Mouse (Mus musculus) cerebellum, adult 8-10 months (tissue): ENCODE data around the gene Gm28230.

Experiments
- DNase-seq: peaks from one replicate; pipeline ENCODE4 v3.0.0; 2022

Gm28230 gene

GRCm38 (mm10) chr2:74704393-74704998 is 22.0 kb upstream of the Gm28230 start, which contains the start of gene Hoxd8:
Hoxd8 (plus strand) TSS chr2:74704615.
- no peak for DNase-seq

- DNase-seq, result no peak
These were observed 21.5 kb upstream of the Gm28230 start for GRCm38 (mm10) chr2:74704999-74705466.

- DNase-seq, result no peak
These were observed 20.9 kb upstream of the Gm28230 start for GRCm38 (mm10) chr2:74705467-74706089.

- no peak for DNase-seq
These were observed 20.1 kb upstream of the Gm28230 start for GRCm38 (mm10) chr2:74706393-74706960.

GRCm38 (mm10) chr2:74707599-74707998 is 18.9 kb upstream of the Gm28230 start:
- DNase-seq, result no peak

- DNase-seq, result no peak
These were observed 17.9 kb upstream of the Gm28230 start for GRCm38 (mm10) chr2:74708676-74709075.

GRCm38 (mm10) chr2:74709465-74710419 is 16.8 kb upstream of the Gm28230 start:
- no peak for DNase-seq

- no peak for DNase-seq
These were observed 15.5 kb upstream of the Gm28230 start for GRCm38 (mm10) chr2:74710929-74711543.

GRCm38 (mm10) chr2:74711721-74712621 is 14.6 kb upstream of the Gm28230 start, which contains the start of the genes Hoxd3 and Hoxd4:
Hoxd3 (plus strand) TSS chr2:74711927.
Hoxd4 (plus strand) TSS chr2:74711929.
- DNase-seq, result no peak

- no peak for DNase-seq
These were observed 13.0 kb upstream of the Gm28230 start for GRCm38 (mm10) chr2:74713239-74714150.

GRCm38 (mm10) chr2:74714156-74714789 is 12.3 kb upstream of the Gm28230 start:
- DNase-seq, result no peak

- no peak for DNase-seq
These were observed 11.6 kb upstream of the Gm28230 start for GRCm38 (mm10) chr2:74714881-74715280.

GRCm38 (mm10) chr2:74715504-74716241 is 10.9 kb upstream of the Gm28230 start:
- peak; percentile 37 for DNase-seq

GRCm38 (mm10) chr2:74720384-74720783 is 6.1 kb upstream of the Gm28230 start:
- DNase-seq, result no peak

GRCm38 (mm10) chr2:74720955-74721491 is 5.5 kb upstream of the Gm28230 start:
- DNase-seq, result no peak

GRCm38 (mm10) chr2:74721882-74722281 is 4.6 kb upstream of the Gm28230 start:
- no peak for DNase-seq

GRCm38 (mm10) chr2:74722949-74723348 is 3.6 kb upstream of the Gm28230 start:
- DNase-seq, result no peak

- no peak for DNase-seq
These were observed 2.1 kb upstream of the Gm28230 start for GRCm38 (mm10) chr2:74724244-74725015.
